Mouse (Mus musculus) hindbrain, embryonic 14.5 days (tissue): ENCODE measurements around the gene Bcl2l1. TPM values are rescaled to one million over a fixed set of nuclear protein-coding genes. Genes with fewer than 3 reads are reported as not detected.

Source experiments
- ATAC-seq: fragments of 200-750 bp; cut with Nextera tagmentation; 2 replicates; pipeline ENCODE4 v1.8.0; 2017; ENCODE audit warnings: moderate number of reproducible peaks, mild to moderate bottlenecking, moderate TSS enrichment, moderate library complexity; ENCODE audit not compliant: low FRiP score
- DNase-seq: peaks from one replicate; pipeline ENCODE4 v3.0.0-alpha.2; 2015; ENCODE audit warnings: low spot score
- H3K27ac ChIP-seq: fragments of 300-500 bp; sonication (generic); 2 replicates; pipeline ENCODE4 v1.5.1; 2014; ENCODE audit warnings: mild to moderate bottlenecking, moderate library complexity
- H3K27me3 ChIP-seq: fragments of 300-500 bp; sonication (generic); 2 replicates; pipeline ENCODE4 v1.6.1; 2014; ENCODE audit warnings: mild to moderate bottlenecking, low read length, mixed read lengths; ENCODE audit not compliant: control insufficient read depth, insufficient read depth
- H3K36me3 ChIP-seq: fragments of 300-500 bp; sonication (generic); replicated peaks from 2 replicates; pipeline ENCODE4 v1.6.1; 2014; ENCODE audit not compliant: control insufficient read depth, insufficient read depth
- H3K4me1 ChIP-seq: fragments of 300-500 bp; sonication (generic); replicated peaks from 2 replicates; pipeline ENCODE4 v1.6.1; 2014; ENCODE audit warnings: antibody characterized with exemption, low read length, mixed read lengths; ENCODE audit not compliant: control insufficient read depth, insufficient read depth
- H3K4me2 ChIP-seq: fragments of 300-500 bp; sonication (generic); replicated peaks from 2 replicates; pipeline ENCODE4 v1.6.1; 2014; ENCODE audit warnings: mild to moderate bottlenecking, moderate library complexity
- H3K4me3 ChIP-seq: fragments of 300-500 bp; sonication (generic); replicated peaks from 2 replicates; pipeline ENCODE4 v1.5.1; 2014; ENCODE audit warnings: mild to moderate bottlenecking, low read length
- H3K9ac ChIP-seq: fragments of 300-500 bp; sonication (generic); 2 replicates; pipeline ENCODE4 v1.6.1; 2014
- H3K9me3 ChIP-seq: fragments of 300-500 bp; sonication (generic); 2 replicates; pipeline ENCODE4 v1.6.1; 2016; ENCODE audit warnings: low read length; ENCODE audit not compliant: control insufficient read depth
- WGBS: fragments of 180-500 bp; shearing (Covaris S2); extraction: QIAGEN DNeasy Blood & Tissue Kit; methylation state at CpG from one replicate; pipeline ENCODE4 v1.1.7; 2014; 5-methylcytosine and 5-hydroxymethylcytosine counted together
- polyA plus RNA-seq: library from polyadenylated mRNA; unstranded; fragments of >200 nt; fragmentation: Nextera tagmentation; extraction: Ambion mirVana; gene quantifications from 2 replicates; pipeline ENCODE4 v1.2.1, GENCODE M21; 2014

Gene Bcl2l1
- polyA plus RNA-seq, 1 experiment from 2014 or later: 155 TPM

GRCm38 (mm10) chr2:152784640-152785039, 46.9 kb downstream of the Bcl2l1 start:
- Histone ChIP-seq H3K9me3 (no peaks in the 10 kb centered on the region), H3K4me2 (no peak overlapping the region), H3K4me3 (no peak overlapping the region), H3K9ac (no peak overlapping the region), H3K36me3 (peaks cover 27% of the 10 kb centered on the region), H3K4me1 (peaks cover 10% of the 10 kb centered on the region), H3K27me3 (no peaks in the 10 kb centered on the region), H3K27ac (no peak overlapping the region)
- ATAC-seq: no peak
- DNase-seq: no peak
- WGBS: 94% methylated on average over 8 of the region's 8 CpGs

- ATAC-seq: no peak
- H3K27ac ChIP-seq: no peak overlapping the region
- H3K4me2 ChIP-seq: no peak overlapping the region
- DNase-seq: no peak
- H3K9me3 ChIP-seq: no peaks in the 10 kb centered on the region
- H3K36me3 ChIP-seq: peaks cover 27% of the 10 kb centered on the region
- H3K4me3 ChIP-seq: no peak overlapping the region
- 0 out of 2 replicates have a peak, but pooled peaks cover 3% of the 10 kb centered on the region for H3K4me1 ChIP-seq
- H3K27me3 ChIP-seq: no peaks in the 10 kb centered on the region
- WGBS: 95% methylated on average over 5 of the region's 5 CpGs
- no peak overlapping the region for H3K9ac ChIP-seq
These were observed 48.3 kb downstream of the Bcl2l1 start for GRCm38 (mm10) chr2:152783241-152783640.

GRCm38 (mm10) chr2:152782656-152783055, 48.9 kb downstream of the Bcl2l1 start:
- Histone ChIP-seq H3K9ac (no peak overlapping the region), H3K27me3 (no peaks in the 10 kb centered on the region), H3K36me3 (peaks cover 27% of the 10 kb centered on the region), H3K4me2 (no peak overlapping the region), H3K9me3 (no peaks in the 10 kb centered on the region), H3K27ac (no peak overlapping the region), H3K4me1 (0 out of 2 replicates have a peak, but pooled peaks cover 3% of the 10 kb centered on the region), H3K4me3 (no peak overlapping the region)
- ATAC-seq (no peak), DNase-seq (no peak)
- WGBS: 88% methylated on average over 5 of the region's 5 CpGs

- H3K27ac ChIP-seq: no peak overlapping the region
- H3K27me3 ChIP-seq: no peaks in the 10 kb centered on the region
- H3K4me3 ChIP-seq: no peak overlapping the region
- ATAC-seq: no peak
- no peaks in the 10 kb centered on the region for H3K9me3 ChIP-seq
- DNase-seq: no peak
- H3K4me1 ChIP-seq: 0 out of 2 replicates have a peak, but pooled peaks cover 3% of the 10 kb centered on the region
- WGBS: 97% methylated on average over 2 of the region's 3 CpGs
- H3K4me2 ChIP-seq: no peak overlapping the region
- no peak overlapping the region for H3K9ac ChIP-seq
- peaks cover 27% of the 10 kb centered on the region for H3K36me3 ChIP-seq
These were observed 50.4 kb downstream of the Bcl2l1 start for GRCm38 (mm10) chr2:152781031-152781711.

GRCm38 (mm10) chr2:152780466-152780865, 51.1 kb downstream of the Bcl2l1 start:
- no peak overlapping the region for H3K4me2 ChIP-seq
- H3K36me3 ChIP-seq: peaks cover 27% of the 10 kb centered on the region
- no peaks in the 10 kb centered on the region for H3K9me3 ChIP-seq
- DNase-seq (no peak), ATAC-seq (no peak)
- H3K27ac ChIP-seq: no peak overlapping the region
- 0 out of 2 replicates have a peak, but pooled peaks cover 3% of the 10 kb centered on the region for H3K4me1 ChIP-seq
- no peak overlapping the region for H3K4me3 ChIP-seq
- no peaks in the 10 kb centered on the region for H3K27me3 ChIP-seq
- no peak overlapping the region for H3K9ac ChIP-seq
- 90% methylated on average over 2 of the region's 2 CpGs for WGBS

- Histone ChIP-seq H3K4me3 (no peak overlapping the region), H3K27ac (no peak overlapping the region), H3K27me3 (no peaks in the 10 kb centered on the region), H3K4me1 (no peaks in the 10 kb centered on the region), H3K36me3 (peaks cover 24% of the 10 kb centered on the region), H3K4me2 (no peak overlapping the region), H3K9me3 (no peaks in the 10 kb centered on the region), H3K9ac (no peak overlapping the region)
- ATAC-seq (no peak), DNase-seq (no peak)
- WGBS: 92% methylated on average over 3 of the region's 3 CpGs
These were observed 54.4 kb downstream of the Bcl2l1 start for GRCm38 (mm10) chr2:152777081-152777480.

- DNase-seq (no peak), ATAC-seq (no peak)
- H3K9ac ChIP-seq: no peak overlapping the region
- H3K9me3 ChIP-seq: no peaks in the 10 kb centered on the region
- no peak overlapping the region for H3K4me3 ChIP-seq
- no peaks in the 10 kb centered on the region for H3K27me3 ChIP-seq
- H3K27ac ChIP-seq: no peak overlapping the region
- 86% methylated on average over 2 of the region's 2 CpGs for WGBS
- peaks cover 18% of the 10 kb centered on the region for H3K36me3 ChIP-seq
- H3K4me2 ChIP-seq: no peak overlapping the region
- H3K4me1 ChIP-seq: no peaks in the 10 kb centered on the region
These were observed 55.1 kb downstream of the Bcl2l1 start for GRCm38 (mm10) chr2:152776435-152776834.

GRCm38 (mm10) chr2:152776019-152776418, 55.5 kb downstream of the Bcl2l1 start:
- Histone ChIP-seq H3K4me1 (no peaks in the 10 kb centered on the region), H3K9ac (no peak overlapping the region), H3K27me3 (no peaks in the 10 kb centered on the region), H3K27ac (no peak overlapping the region), H3K4me3 (no peak overlapping the region), H3K9me3 (no peaks in the 10 kb centered on the region), H3K36me3 (peaks cover 14% of the 10 kb centered on the region), H3K4me2 (no peak overlapping the region)
- no peak for ATAC-seq
- 81% methylated on average over 3 of the region's 3 CpGs for WGBS
- no peak for DNase-seq

- DNase-seq (no peak), ATAC-seq (no peak)
- Histone ChIP-seq H3K36me3 (peaks cover 7% of the 10 kb centered on the region; the same call in 1 of the 2 replicates), H3K9ac (no peak overlapping the region), H3K27me3 (no peaks in the 10 kb centered on the region), H3K4me2 (no peak overlapping the region), H3K4me3 (no peak overlapping the region), H3K27ac (no peak overlapping the region), H3K4me1 (no peaks in the 10 kb centered on the region), H3K9me3 (no peaks in the 10 kb centered on the region)
- 76% methylated on average over 4 of the region's 4 CpGs for WGBS
These were observed 56.2 kb downstream of the Bcl2l1 start for GRCm38 (mm10) chr2:152775357-152775756.
